Mouse (Mus musculus) neural tube, embryonic 15.5 days (tissue): ENCODE measurements around the gene Lim2. TPM values are rescaled to one million over a fixed set of nuclear protein-coding genes. Genes with fewer than 3 reads are reported as not detected.
A peak's percentile ranks its signal among the peaks of the same experiment; 100 is the strongest.

Source experiments
- ATAC-seq: fragments of 200-750 bp; cut with Nextera tagmentation; 2 replicates; pipeline ENCODE4 v1.8.0; 2017; ENCODE audit warnings: mild to moderate bottlenecking, moderate TSS enrichment, moderate library complexity; ENCODE audit not compliant: low FRiP score
- H3K27ac ChIP-seq: fragments of 300-500 bp; sonication (generic); replicated peaks from 2 replicates; pipeline ENCODE4 v1.5.1; 2015; ENCODE audit warnings: mild to moderate bottlenecking, inconsistent platforms
- H3K27me3 ChIP-seq: fragments of 300-500 bp; sonication (generic); replicated peaks from 2 replicates; pipeline ENCODE4 v1.6.1; 2015; ENCODE audit warnings: inconsistent platforms
- H3K36me3 ChIP-seq: fragments of 300-500 bp; sonication (generic); 2 replicates; pipeline ENCODE4 v1.6.1; 2015; ENCODE audit warnings: inconsistent platforms
- H3K4me1 ChIP-seq: fragments of 300-500 bp; sonication (generic); 2 replicates; pipeline ENCODE4 v1.6.1; 2015; ENCODE audit warnings: inconsistent platforms
- H3K4me2 ChIP-seq: fragments of 300-500 bp; sonication (generic); 2 replicates; pipeline ENCODE4 v1.6.1; 2015; ENCODE audit warnings: inconsistent platforms, mild to moderate bottlenecking, moderate library complexity
- H3K4me3 ChIP-seq: fragments of 300-500 bp; sonication (generic); replicated peaks from 2 replicates; pipeline ENCODE4 v1.5.1; 2015; ENCODE audit warnings: mild to moderate bottlenecking, inconsistent platforms
- H3K9ac ChIP-seq: fragments of 300-500 bp; sonication (generic); replicated peaks from 2 replicates; pipeline ENCODE4 v1.6.1; 2015; ENCODE audit warnings: mild to moderate bottlenecking, inconsistent platforms
- H3K9me3 ChIP-seq: fragments of 300-500 bp; sonication (generic); replicated peaks from 2 replicates; pipeline ENCODE4 v1.6.1; 2016; ENCODE audit warnings: inconsistent platforms
- WGBS: fragments of 180-500 bp; shearing (Covaris S2); methylation state at CpG from one replicate; pipeline ENCODE4 v1.1.7; 2015; ENCODE audit warnings: mixed read lengths; 5-methylcytosine and 5-hydroxymethylcytosine counted together
- polyA plus RNA-seq: library from polyadenylated mRNA; unstranded; fragments of >200 nt; fragmentation: Nextera tagmentation; extraction: Ambion mirVana; gene quantifications from 2 replicates; pipeline ENCODE4 v1.2.1, GENCODE M21; 2015

Lim2 gene
- polyA plus RNA-seq, 1 experiment from 2014 or later = not detected

DNA sequence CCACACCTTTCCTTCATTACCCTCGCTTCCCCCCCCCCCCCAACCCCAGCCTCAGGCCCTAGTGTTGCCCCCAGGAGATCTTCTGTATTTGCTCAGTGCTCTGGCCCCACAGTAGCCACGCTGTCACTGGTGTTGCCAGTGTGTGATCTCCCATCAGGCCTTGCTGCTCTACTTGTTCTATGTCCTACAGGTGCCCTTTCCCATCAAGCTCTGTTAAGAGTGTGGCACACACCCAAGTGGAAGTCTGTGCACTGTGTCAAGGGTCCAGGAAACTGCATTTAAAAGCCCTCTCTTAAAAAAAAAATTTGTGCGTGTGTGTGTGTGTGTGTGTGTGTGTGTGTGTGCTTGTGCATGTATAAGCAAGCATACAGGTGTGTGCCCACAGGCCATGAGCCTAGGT is 20.8 kb downstream of the Lim2 start:
- H3K4me3 ChIP-seq = no peak overlapping the region
- no peak overlapping the region for H3K27ac ChIP-seq
- 96% methylated on average over 3 of the region's 3 CpGs for WGBS
- peaks cover 19% of the 10 kb centered on the region for H3K4me1 ChIP-seq
- no peaks in the 10 kb centered on the region for H3K27me3 ChIP-seq
- ATAC-seq = no peak
- H3K36me3 ChIP-seq = peaks cover 18% of the 10 kb centered on the region; the same call in 1 of the 2 replicates
- H3K9ac ChIP-seq = no peak overlapping the region
- H3K9me3 ChIP-seq = no peaks in the 10 kb centered on the region
- H3K4me2 ChIP-seq = no peak overlapping the region

DNA sequence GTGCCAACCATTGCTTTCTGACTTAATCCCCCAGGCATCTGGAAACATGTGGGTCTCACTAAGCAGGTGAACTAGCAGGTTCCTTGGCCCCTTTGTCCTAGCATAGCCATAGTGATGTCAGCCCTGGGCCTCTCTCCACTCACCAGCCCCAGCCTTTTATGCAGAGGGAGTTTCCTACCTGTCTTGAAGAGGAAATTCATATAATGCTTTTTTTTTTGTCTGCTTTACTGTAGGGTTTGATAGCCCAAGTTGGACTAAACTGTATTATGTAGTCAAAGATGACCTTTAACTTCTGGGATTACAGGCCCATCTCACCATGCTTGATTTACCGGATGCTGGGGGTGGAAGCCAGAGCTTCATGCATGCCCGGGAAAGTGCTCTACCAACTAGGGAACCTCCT is 22.3 kb downstream of the Lim2 start:
- H3K36me3 ChIP-seq = peaks cover 34% of the 10 kb centered on the region

DNA sequence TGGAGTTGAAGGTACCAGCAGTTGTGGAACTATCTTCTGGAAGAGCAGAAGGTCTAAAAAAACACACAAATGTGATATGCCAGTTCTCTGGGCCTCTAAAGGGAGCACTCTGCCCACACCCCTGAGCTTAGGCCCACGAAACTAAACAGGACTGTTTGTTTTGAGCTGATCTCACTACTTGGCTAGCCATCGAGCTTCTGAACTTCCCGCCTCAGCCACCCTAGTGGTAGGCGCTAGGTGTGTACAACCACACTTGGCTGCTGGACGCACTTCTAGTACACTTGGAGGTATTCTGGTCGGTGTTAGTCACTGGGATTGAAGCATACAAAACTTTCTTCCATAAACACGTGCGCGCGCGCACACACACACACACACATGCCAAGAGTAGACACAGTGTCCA is 24.3 kb downstream of the Lim2 start:
- no peak overlapping the region for H3K4me3 ChIP-seq
- ATAC-seq = no peak
- H3K4me1 ChIP-seq = no peaks in the 10 kb centered on the region
- no peak overlapping the region for H3K27ac ChIP-seq
- peaks cover 53% of the 10 kb centered on the region for H3K36me3 ChIP-seq
- H3K9ac ChIP-seq = no peak overlapping the region
- no peaks in the 10 kb centered on the region for H3K9me3 ChIP-seq
- 97% methylated on average over 11 of the region's 11 CpGs for WGBS
- H3K4me2 ChIP-seq = no peak overlapping the region
- no peaks in the 10 kb centered on the region for H3K27me3 ChIP-seq

More for the DNA sequence above, 22.3 kb downstream of the Lim2 start:
- Histone ChIP-seq H3K4me2 (no peak overlapping the region), H3K4me3 (no peak overlapping the region), H3K9ac (no peak overlapping the region), H3K27ac (no peak overlapping the region), H3K9me3 (no peaks in the 10 kb centered on the region), H3K4me1 (peaks cover 9% of the 10 kb centered on the region), H3K27me3 (no peaks in the 10 kb centered on the region)
- no peak for ATAC-seq
- WGBS = 96% methylated on average over 2 of the region's 2 CpGs

DNA sequence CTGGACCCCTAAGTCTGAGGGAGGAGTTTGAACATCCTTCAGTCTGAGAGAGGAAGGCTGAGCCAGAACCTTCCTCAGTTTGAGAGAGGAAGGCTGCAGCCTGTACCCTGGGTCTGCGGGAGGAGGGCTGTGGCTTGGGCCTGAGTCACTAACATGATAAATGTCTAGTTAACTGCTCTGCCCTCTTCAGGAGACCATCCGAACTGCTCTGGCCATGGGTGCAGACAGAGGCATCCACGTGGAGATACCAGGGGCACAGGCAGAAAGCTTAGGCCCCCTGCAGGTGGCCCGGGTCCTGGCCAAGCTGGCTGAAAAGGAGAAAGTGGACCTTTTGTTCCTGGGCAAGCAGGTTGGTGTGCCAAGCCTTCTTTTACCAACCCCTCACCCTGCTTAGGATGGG is 25.1 kb downstream of the Lim2 start:
- no peak for ATAC-seq
- H3K27ac ChIP-seq = no peak overlapping the region
- 47% methylated on average over 4 of the region's 4 CpGs for WGBS
- H3K36me3 ChIP-seq = peaks cover 62% of the 10 kb centered on the region
- no peak overlapping the region for H3K9ac ChIP-seq
- H3K4me3 ChIP-seq = no peak overlapping the region
- no peaks in the 10 kb centered on the region for H3K4me1 ChIP-seq
- no peak overlapping the region for H3K4me2 ChIP-seq
- no peaks in the 10 kb centered on the region for H3K27me3 ChIP-seq
- no peaks in the 10 kb centered on the region for H3K9me3 ChIP-seq

DNA sequence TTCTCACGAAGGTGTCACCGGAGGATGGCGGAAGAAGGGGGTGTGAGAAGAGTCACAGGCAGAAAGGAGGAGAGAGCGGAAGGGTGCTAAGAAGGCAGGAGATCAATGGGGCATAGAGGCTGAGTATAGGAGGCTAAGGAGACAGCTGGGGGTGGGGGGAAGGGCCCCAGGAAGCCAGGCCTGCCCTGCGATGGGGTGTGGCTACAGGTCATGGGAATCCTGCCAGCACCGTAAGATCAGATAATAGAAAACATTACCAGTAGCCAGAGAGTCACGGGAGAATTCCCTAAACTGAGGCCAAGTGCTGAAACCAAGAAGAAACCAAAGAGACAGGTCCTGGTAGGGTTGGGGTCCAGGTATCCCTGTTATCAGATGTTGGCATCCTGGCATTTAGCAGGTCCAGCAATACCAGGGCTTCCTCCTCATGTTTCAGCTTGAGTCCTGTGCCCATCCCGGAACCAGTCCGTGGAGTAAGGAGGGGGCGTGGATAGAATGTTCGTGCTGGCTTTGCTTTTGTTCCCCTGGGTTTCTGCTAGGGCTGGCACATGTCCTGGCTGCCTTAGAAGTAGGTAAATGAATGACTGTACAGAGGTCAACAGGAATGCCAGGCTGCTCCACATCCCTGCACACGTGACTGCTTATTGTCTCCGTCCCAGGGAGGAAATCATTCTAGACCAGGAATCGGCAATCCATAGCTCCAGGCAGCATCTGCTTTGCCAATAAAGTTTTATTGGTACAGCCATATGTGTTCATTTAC is 26.3 kb downstream of the Lim2 start:
- no peaks in the 10 kb centered on the region for H3K9me3 ChIP-seq
- ATAC-seq = no peak
- no peaks in the 10 kb centered on the region for H3K4me1 ChIP-seq
- H3K4me3 ChIP-seq = no peak overlapping the region
- H3K4me2 ChIP-seq = no peak overlapping the region
- no peak overlapping the region for H3K27ac ChIP-seq
- WGBS = 89% methylated on average over 14 of the region's 14 CpGs
- H3K9ac ChIP-seq = no peak overlapping the region
- H3K27me3 ChIP-seq = no peaks in the 10 kb centered on the region
- peaks cover 64% of the 10 kb centered on the region for H3K36me3 ChIP-seq

DNA sequence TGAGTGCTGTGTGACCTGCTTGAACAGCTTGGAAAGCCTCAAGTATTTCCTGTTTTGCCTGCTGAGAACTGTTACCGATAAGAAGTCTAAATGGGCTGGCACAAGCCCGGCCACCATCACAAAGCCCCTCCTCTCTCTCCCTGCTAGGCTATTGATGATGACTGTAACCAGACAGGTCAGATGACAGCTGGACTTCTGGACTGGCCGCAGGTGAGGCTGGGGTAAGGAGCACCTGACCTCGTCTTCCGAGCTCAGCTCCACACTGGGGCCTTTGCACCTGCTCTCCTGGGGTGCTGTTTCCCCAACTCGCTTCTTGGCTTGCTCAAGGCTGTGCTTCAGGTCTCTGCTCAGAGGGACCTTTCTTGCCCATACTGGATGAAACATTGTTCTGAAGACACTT is 26.9 kb downstream of the Lim2 start:
- WGBS = 92% methylated on average over 6 of the region's 6 CpGs
- no peak overlapping the region for H3K9ac ChIP-seq
- no peak overlapping the region for H3K27ac ChIP-seq
- peaks cover 64% of the 10 kb centered on the region for H3K36me3 ChIP-seq
- no peak overlapping the region for H3K4me2 ChIP-seq
- ATAC-seq = no peak
- no peaks in the 10 kb centered on the region for H3K4me1 ChIP-seq
- H3K9me3 ChIP-seq = no peaks in the 10 kb centered on the region
- H3K4me3 ChIP-seq = no peak overlapping the region
- no peaks in the 10 kb centered on the region for H3K27me3 ChIP-seq

DNA sequence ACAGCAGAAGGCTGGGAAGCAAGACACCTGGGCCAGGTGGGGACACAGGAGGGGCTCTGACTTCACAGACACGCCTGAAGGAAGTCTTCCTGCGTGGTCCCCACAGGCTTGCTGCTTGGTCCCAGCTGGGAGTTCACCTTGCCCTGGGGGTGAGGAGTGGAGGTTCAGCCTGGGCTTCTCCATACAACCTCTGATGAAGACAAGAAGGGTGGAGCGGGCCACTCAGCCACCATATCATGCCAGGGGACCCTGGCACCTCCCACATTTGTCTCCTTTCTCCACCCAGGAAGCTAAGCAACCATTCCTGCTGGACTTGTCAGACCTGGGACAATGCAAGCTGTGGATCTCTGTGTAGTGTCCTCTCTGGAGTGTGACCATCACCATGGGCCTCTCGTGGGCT is 35.4 kb downstream of the Lim2 start, which contains the start of gene Vsig10l:
TSS of gene Vsig10l (plus strand) at position 301 of the 400 bp plus-strand sequence.
- peaks cover 12% of the 10 kb centered on the region for H3K27me3 ChIP-seq
- H3K4me1 ChIP-seq = peaks cover 23% of the 10 kb centered on the region
- H3K4me3 ChIP-seq = no peak within 1 kb of the TSS
- WGBS = 77% methylated on average over 4 of the region's 4 CpGs
- no peaks in the 10 kb centered on the region for H3K9me3 ChIP-seq
- H3K27ac ChIP-seq = no peak within 1 kb of the TSS
- no peak within 1 kb of the TSS for H3K9ac ChIP-seq
- ATAC-seq = no peak
- no peaks in the 10 kb centered on the region for H3K36me3 ChIP-seq
- no peak within 1 kb of the TSS for H3K4me2 ChIP-seq

DNA sequence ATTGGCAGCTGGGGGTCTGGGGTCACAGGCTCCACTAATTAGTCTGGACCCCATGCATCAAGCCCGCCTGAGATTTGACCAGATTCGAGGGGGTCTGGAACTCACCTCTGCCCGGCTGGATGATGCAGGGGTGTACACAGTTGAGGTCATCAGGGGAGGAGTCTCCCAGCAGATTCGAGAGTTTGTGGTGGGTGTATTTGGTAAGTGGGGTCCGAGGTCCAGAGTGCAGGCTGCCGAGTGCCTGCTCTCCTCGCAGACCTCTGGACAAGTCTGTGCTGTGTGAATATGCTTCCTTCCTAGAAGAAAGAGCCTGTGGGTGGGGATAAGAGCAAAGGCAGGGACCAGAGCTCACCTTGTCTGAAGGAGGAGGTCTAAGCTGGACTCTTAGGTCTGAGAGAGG is 36.5 kb downstream of the Lim2 start:
- Histone ChIP-seq H3K27me3 (peaks cover 15% of the 10 kb centered on the region), H3K4me2 (peak overlapping the region; percentile 95), H3K4me3 (no peak overlapping the region), H3K36me3 (no peaks in the 10 kb centered on the region), H3K4me1 (peaks cover 23% of the 10 kb centered on the region), H3K9ac (no peak overlapping the region), H3K9me3 (no peaks in the 10 kb centered on the region), H3K27ac (no peak overlapping the region)
- no peak for ATAC-seq
- WGBS = 83% methylated on average over 7 of the region's 7 CpGs

DNA sequence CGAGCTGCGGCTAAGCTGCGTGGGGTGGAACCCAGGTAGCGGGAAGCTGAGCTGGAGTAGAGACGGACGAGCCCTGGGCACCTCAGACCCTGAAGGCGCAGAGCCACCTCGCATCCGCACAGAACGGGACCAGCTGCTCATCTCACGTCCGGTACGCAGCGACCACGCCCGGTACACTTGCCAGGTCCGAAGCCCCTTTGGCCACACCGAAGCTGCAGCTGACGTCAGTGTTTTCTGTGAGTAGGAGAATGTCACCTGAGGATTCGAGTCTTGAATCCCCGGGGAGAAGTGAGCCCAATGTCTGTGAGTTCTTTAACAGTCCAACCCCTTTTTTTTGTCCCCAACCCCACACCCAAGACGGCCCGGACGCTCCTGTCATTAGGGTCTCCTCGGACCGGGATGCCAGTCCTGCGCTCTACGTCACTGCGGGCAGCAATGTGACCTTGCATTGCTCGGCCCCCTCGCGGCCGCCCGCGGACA is 37.4 kb downstream of the Lim2 start:
- Histone ChIP-seq H3K27me3 (peaks cover 15% of the 10 kb centered on the region), H3K9ac (peak overlapping the region; percentile 63), H3K4me1 (peaks cover 23% of the 10 kb centered on the region), H3K27ac (peak overlapping the region; percentile 71), H3K36me3 (no peaks in the 10 kb centered on the region), H3K4me2 (peak overlapping the region; percentile 95), H3K9me3 (no peaks in the 10 kb centered on the region), H3K4me3 (peak overlapping the region; percentile 52)
- ATAC-seq = peak; percentile 67
- 7% methylated on average over 35 of the region's 35 CpGs for WGBS

DNA sequence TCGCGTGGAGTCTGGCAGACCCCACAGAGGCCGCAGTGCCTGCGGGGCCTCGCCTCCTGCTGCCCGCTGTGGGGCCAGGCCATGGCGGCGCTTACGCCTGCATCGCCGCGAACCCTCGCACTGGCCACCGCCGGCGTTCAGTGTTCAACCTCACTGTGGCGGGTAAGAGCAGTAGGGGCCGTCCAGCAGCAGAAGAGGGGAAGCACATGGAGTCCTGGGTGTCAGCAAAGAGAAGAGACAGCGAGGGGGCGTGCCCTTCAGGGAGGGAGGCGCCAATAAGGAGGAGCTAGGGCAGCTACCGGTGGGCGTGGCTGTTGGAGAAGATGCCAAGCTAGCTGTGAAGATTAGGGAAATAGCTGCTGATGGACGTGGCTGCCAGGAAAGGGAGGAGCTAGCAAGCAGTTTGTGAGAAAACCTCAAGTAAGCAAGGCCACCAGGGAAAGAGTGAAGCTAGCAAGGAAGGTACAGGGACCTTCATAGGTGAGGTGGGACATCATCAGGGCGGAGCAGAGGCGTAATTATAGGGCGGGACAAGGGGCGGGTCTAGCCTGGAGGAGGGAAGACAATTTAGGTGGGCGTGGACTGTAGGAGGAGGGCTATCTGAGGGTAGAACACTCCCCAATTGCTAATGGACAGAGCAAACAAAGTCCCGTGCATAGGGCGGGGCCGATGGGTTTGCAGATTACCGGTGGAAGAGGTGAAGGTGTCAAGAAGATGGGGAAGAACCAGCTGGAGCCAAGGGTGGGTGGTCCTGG is 38.1 kb downstream of the Lim2 start:
- H3K4me1 ChIP-seq = peaks cover 23% of the 10 kb centered on the region
- H3K27ac ChIP-seq = peak overlapping the region; percentile 71
- peak overlapping the region; percentile 52 for H3K4me3 ChIP-seq
- peak; percentile 90 for ATAC-seq
- H3K9me3 ChIP-seq = no peaks in the 10 kb centered on the region
- WGBS = under 1% methylated on average over 33 of the region's 33 CpGs
- peak overlapping the region; percentile 63 for H3K9ac ChIP-seq
- peak overlapping the region; percentile 95 for H3K4me2 ChIP-seq
- no peaks in the 10 kb centered on the region for H3K36me3 ChIP-seq
- peaks cover 15% of the 10 kb centered on the region for H3K27me3 ChIP-seq

DNA sequence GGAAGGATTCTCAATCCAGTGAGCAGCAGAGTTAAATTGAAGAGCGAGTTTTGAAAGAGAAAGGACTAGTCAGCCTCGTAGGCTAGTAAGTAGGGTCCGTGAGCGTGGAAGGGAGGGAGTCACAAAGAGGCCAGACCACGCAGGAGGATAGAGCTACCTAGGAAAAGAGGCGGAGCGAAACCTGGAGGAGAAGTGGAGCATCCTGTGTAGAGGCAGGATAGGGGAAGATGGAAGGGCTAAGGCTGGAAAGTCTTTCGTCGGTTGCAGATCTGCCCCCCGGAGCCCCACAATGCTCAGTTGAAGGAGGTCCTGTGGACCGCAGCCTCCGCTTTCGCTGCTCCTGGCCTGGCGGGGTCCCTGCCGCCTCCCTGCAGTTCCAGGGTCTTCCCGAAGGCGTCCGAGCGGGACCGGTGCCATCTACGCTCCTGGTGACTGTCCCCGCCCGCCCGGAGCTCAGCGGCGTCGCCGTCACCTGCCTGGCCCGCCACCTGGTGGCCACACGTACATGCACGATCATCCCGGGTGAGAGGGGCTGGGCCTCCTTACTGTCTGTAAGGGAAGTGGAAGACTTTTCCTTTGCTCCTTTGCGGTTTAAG is 38.7 kb downstream of the Lim2 start:
- ATAC-seq = peak; percentile 67
- peak overlapping the region; percentile 63 for H3K9ac ChIP-seq
- WGBS = 2% methylated on average over 33 of the region's 33 CpGs
- peak overlapping the region; percentile 71 for H3K27ac ChIP-seq
- peaks cover 15% of the 10 kb centered on the region for H3K27me3 ChIP-seq
- H3K36me3 ChIP-seq = no peaks in the 10 kb centered on the region
- peaks cover 23% of the 10 kb centered on the region for H3K4me1 ChIP-seq
- H3K4me3 ChIP-seq = peak overlapping the region; percentile 52
- peak overlapping the region; percentile 95 for H3K4me2 ChIP-seq
- no peaks in the 10 kb centered on the region for H3K9me3 ChIP-seq
